Mouse (Mus musculus): ENCODE measurements at regions not wholly inside any gene's neighbourhood (a gene's known extent, or its start where the extent isn't known, plus 50 kb on each side); places are given as distances from the start of the nearest gene placed in this dataset.
"Not testable (repeated sequence)": the region's sequence is repeated elsewhere in the genome, so short reads cannot be mapped to it uniquely, and the experiment has no call there.

DNA sequence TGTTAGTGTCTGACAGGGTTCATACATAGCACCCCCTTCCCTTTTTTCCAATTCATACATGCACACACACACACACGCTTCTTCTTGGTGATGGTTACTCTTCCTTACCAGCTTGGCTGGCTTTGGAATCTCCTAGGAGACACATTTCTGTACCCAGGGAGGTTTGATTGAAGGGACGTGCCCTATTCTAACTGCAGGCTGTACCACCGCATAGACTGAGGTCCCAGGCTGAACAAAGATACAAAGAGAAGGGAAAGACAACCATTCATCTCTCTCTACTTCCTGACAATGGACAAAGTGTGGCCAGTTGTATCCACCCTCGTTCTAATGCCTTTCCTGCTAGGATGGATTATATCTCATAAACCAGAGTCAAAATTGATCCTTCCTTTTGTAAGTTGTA is 100.0 kb downstream of the Raet1d start:
- intact Hi-C loops (cut with DNase I); DNase-seq: not testable (repeated sequence)

DNA sequence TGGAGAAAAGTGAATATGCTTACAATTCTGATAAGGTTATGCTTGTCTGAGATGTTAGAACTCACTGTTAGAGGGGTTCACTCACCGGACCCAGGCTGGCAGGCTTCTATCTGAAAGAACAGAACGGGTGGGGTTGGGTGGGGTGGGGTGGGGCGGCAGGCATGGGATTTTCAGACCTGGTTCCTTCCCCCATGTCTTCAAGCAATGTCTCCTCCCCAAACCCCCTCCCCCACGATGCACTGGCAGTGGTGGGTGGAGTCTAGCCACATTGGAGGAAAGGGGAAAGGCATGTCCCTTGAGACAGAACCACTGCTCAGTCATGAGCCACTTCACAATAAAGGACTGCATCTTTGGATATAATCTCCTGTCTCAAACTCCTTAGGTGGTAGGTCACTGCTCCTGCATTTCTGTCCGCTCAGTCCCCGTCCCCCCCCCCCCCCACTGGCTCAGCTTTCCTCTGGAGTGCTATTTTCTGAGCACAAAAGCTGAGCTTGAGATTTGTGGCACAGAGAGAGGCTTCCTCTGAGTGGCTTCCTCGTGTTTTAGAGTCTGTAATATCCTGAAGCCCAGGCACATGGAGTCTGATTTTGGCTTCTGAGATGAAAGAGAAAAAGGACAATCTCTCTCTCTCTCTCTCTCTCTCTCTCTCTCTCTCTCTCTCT is 100.6 kb downstream of the Raet1d start:
- intact Hi-C loops (cut with DNase I); DNase-seq: not testable (repeated sequence)

- DNase-seq; intact Hi-C loops (cut with DNase I): not testable (repeated sequence)
These were observed 101.2 kb downstream of the Raet1d start for GRCm38 (mm10) chr10:22461480-22462050.

GRCm38 (mm10) chr10:22471722-22472330 is 111.5 kb downstream of the Raet1d start:
- peak in 1 of 2 experiments; percentile 3 for DNase-seq
- intact Hi-C loops (cut with DNase I): not testable (repeated sequence)

- intact Hi-C loops (cut with DNase I): loop anchor here (2.0 to 5.0 kb wide), 2 partner anchors 297 to 443 kb away; no protein-coding TSS in a partner anchor
- peak; percentile 23 to 61 for DNase-seq
These were observed 119.5 kb downstream of the Raet1d start for GRCm38 (mm10) chr10:22479860-22480259.

DNA sequence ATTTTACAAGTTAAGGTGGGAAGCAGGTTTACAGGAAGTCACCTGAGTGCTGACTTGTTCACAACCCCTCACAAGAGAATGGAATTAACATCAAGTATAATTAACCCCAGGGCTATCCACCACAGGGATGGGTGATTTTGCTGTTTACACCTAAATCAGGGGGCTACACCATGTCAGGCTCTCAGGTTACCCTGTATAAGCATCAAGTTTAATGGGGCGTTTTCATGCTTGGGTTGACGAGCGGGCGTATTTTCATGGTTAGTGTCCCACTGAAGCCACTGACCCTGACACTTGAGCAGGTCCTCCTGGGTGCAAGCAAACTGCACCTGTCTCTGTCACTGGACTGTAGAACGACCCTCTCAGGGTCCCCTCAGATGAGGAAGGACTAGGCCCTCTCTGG is 126.7 kb downstream of the Raet1d start:
- intact Hi-C loops (cut with DNase I); DNase-seq: not testable (repeated sequence)

DNA sequence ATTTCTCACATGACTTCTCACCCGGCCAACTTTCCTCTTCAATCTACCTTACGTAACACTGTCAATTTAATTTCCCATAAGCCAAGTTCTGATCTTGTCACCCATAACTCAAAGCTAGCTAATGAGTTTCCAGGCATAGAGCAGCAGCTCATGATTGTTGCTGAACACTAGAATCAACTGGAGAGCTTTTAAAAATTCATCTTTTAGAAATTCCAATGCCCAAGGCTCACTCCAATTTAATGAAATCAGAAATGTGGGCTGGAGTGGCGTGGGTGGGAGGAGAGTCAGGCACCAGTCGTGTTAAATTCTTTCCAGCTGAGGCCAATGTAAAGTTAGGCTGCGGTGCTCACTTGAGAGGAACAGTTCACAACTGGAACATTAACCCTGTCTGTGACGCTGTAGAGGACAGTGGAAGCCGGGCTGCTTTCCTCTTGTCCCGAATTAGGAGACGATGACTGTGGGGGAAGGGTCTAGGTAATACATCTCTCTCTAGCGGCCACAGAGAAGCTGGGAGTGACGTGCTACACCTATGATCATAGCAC is 131.5 kb downstream of the Raet1d start:
- DNase-seq; intact Hi-C loops (cut with DNase I): not testable (repeated sequence)

DNA sequence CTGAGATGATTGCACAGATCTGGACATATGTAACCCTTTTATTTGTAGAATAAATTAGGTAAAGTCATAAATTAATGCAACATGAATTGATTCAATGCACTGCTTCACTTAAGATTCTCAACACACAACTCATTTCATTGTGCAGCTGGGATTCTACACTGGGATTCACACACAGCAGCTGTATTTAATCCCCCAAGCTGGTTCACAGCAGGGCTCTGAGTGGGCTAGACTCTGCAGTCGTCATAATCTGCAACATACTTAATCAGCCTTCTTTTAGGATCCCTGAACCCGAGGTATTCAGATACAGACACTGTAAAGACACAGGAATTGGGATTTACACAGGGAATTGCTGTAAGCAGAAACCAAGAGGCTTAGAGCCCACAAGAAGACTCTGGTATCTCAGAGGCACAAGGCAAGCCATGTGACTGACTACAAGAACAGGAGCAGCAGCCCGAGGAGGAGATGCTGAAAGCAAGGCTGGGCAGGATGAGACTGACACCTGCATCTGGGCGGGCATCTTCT is 135.7 kb downstream of the Raet1d start:
- DNase-seq: no peak
- intact Hi-C loops (cut with DNase I): no loop called here

All from heart, postnatal 14 days (tissue).